Mouse (Mus musculus) CD4-positive, CD25-positive, alpha-beta regulatory T cell, adult 2 months (primary cell): Measurements from ENCODE around the gene Phf11c.
"Not testable (repeated sequence)": the region's sequence is repeated elsewhere in the genome, so short reads cannot be mapped to it uniquely, and the experiment has no call there.

Source experiments
- DNase-seq: peaks from one replicate; pipeline ENCODE4 v3.0.0-alpha.2; 2012; ENCODE audit warnings: low read depth, low spot score

Gene Phf11c

GRCm38 (mm10) chr14:59395281-59395680 lies at the start of gene Phf11c:
Gene Phf11c (minus strand): TSS chr14:59395381.
- no peak for DNase-seq

- peak; percentile 42 for DNase-seq
These were observed 46.3 kb upstream of the Phf11c start for GRCm38 (mm10) chr14:59441472-59441805.

- DNase-seq, result peak; percentile 96
These were observed 45.6 kb upstream of the Phf11c start, which contains the start of the genes Setdb2 and Cab39l for GRCm38 (mm10) chr14:59440558-59441471. Gene Setdb2 (minus strand): TSS chr14:59440884. Gene Cab39l (plus strand): TSS chr14:59440972.

- DNase-seq, result peak; percentile 29
These were observed 44.9 kb upstream of the Phf11c start for GRCm38 (mm10) chr14:59440039-59440438.

GRCm38 (mm10) chr14:59438505-59438904 lies 43.3 kb upstream of the Phf11c start:
- no peak for DNase-seq

GRCm38 (mm10) chr14:59437398-59437797 lies 42.2 kb upstream of the Phf11c start:
- no peak for DNase-seq

GRCm38 (mm10) chr14:59435206-59435605 lies 40.0 kb upstream of the Phf11c start:
- no peak for DNase-seq

- no peak for DNase-seq
These were observed 38.7 kb upstream of the Phf11c start for GRCm38 (mm10) chr14:59433902-59434301.

GRCm38 (mm10) chr14:59430556-59430955 lies 35.4 kb upstream of the Phf11c start:
- DNase-seq, result no peak

GRCm38 (mm10) chr14:59422912-59423663 lies 27.9 kb upstream of the Phf11c start:
- DNase-seq, result no peak

GRCm38 (mm10) chr14:59418171-59418570 lies 23.0 kb upstream of the Phf11c start:
- no peak for DNase-seq

- not testable (repeated sequence) for DNase-seq
These were observed 19.8 kb upstream of the Phf11c start for GRCm38 (mm10) chr14:59414979-59415378.

- peak; percentile 59 for DNase-seq
These were observed 1.8 kb upstream of the Phf11c start for GRCm38 (mm10) chr14:59396999-59397398.

GRCm38 (mm10) chr14:59390181-59390580 lies 5.0 kb downstream of the Phf11c start:
- not testable (repeated sequence) for DNase-seq

GRCm38 (mm10) chr14:59389532-59389931 lies 5.6 kb downstream of the Phf11c start:
- DNase-seq, result no peak

- no peak for DNase-seq
These were observed 24.7 kb downstream of the Phf11c start for GRCm38 (mm10) chr14:59370348-59371068.

- no peak for DNase-seq
These were observed 28.6 kb downstream of the Phf11c start for GRCm38 (mm10) chr14:59366386-59367105.

GRCm38 (mm10) chr14:59365244-59365644 lies 29.9 kb downstream of the Phf11c start, which contains the start of gene Phf11d:
Gene Phf11d (minus strand): TSS chr14:59365470.
- DNase-seq, result no peak

GRCm38 (mm10) chr14:59341189-59341588 lies 54.0 kb downstream of the Phf11c start, which contains the start of gene Phf11b:
Gene Phf11b (minus strand): TSS chr14:59341351.
- peak; percentile 71 for DNase-seq

GRCm38 (mm10) chr14:59339541-59339940 lies 55.6 kb downstream of the Phf11c start:
- peak; percentile 23 for DNase-seq

- DNase-seq, result not testable (repeated sequence)
These were observed 59.1 kb downstream of the Phf11c start for GRCm38 (mm10) chr14:59336056-59336455.
